Mouse (Mus musculus) large intestine, adult 2 months (tissue): ENCODE results near the gene Zc3h13. TPM values are rescaled to one million over a fixed set of nuclear protein-coding genes. Genes with fewer than 3 reads are reported as not detected.

Experiments
- DNase-seq: peaks from one replicate; pipeline ENCODE4 v3.0.0-alpha.2; 2012; ENCODE audit warnings: low read depth, low spot score
- WGBS: fragments of 180-500 bp; shearing (Covaris S2); methylation state at CpG from one replicate; pipeline ENCODE4 v1.1.7; 2018; 5-methylcytosine and 5-hydroxymethylcytosine counted together
- polyA plus RNA-seq: library from polyadenylated mRNA; depleted of rRNA; stranded (reverse); fragments of >200 nt; gene quantifications from 2 replicates; pipeline ENCODE4 v1.2.3, GENCODE M21; 2012

Zc3h13 gene
- polyA plus RNA-seq, 1 experiment, result 5.9 TPM

GRCm38 (mm10) chr14:75318736-75319135, 34.6 kb downstream of the Zc3h13 start:
- no peak for DNase-seq
- 91% methylated on average over 2 of the region's 2 CpGs for WGBS

- WGBS, result 90% methylated on average over 5 of the region's 5 CpGs
- DNase-seq, result no peak
Measured at GRCm38 (mm10) chr14:75320269-75320668, 36.1 kb downstream of the Zc3h13 start.

GRCm38 (mm10) chr14:75323354-75323753, 39.2 kb downstream of the Zc3h13 start:
- 97% methylated on average over 32 of the region's 32 CpGs for WGBS
- DNase-seq, result no peak

GRCm38 (mm10) chr14:75328062-75328461, 43.9 kb downstream of the Zc3h13 start:
- WGBS, result 81% methylated on average over 8 of the region's 8 CpGs
- DNase-seq, result no peak

- DNase-seq, result no peak
- 90% methylated on average over 6 of the region's 6 CpGs for WGBS
Measured at GRCm38 (mm10) chr14:75330621-75331020, 46.4 kb downstream of the Zc3h13 start.

GRCm38 (mm10) chr14:75334321-75334720, 50.1 kb downstream of the Zc3h13 start:
- WGBS, result 95% methylated on average over 4 of the region's 4 CpGs

GRCm38 (mm10) chr14:75337884-75338283, 53.7 kb downstream of the Zc3h13 start:
- DNase-seq, result no peak
- WGBS, result 70% methylated on average over 2 of the region's 2 CpGs

More at GRCm38 (mm10) chr14:75334321-75334720, 50.1 kb downstream of the Zc3h13 start:
- no peak for DNase-seq

GRCm38 (mm10) chr14:75346041-75346440, 61.9 kb downstream of the Zc3h13 start:
- no peak for DNase-seq
- 85% methylated on average over 5 of the region's 5 CpGs for WGBS

- DNase-seq, result no peak
- WGBS, result 56% methylated on average over 4 of the region's 4 CpGs
Measured at GRCm38 (mm10) chr14:75351626-75352025, 67.5 kb downstream of the Zc3h13 start.

GRCm38 (mm10) chr14:75363316-75363715, 79.1 kb downstream of the Zc3h13 start:
- WGBS, result 61% methylated on average over 6 of the region's 6 CpGs
- DNase-seq, result no peak

- 78% methylated on average over 9 of the region's 9 CpGs for WGBS
- DNase-seq, result no peak
Measured at GRCm38 (mm10) chr14:75365301-75366035, 81.3 kb downstream of the Zc3h13 start.

- no peak for DNase-seq
- WGBS, result 31% methylated on average over 11 of the region's 11 CpGs
Measured at GRCm38 (mm10) chr14:75366741-75367140, 82.6 kb downstream of the Zc3h13 start.

GRCm38 (mm10) chr14:75367503-75367902, 83.3 kb downstream of the Zc3h13 start:
- no peak for DNase-seq
- 35% methylated on average over 3 of the region's 3 CpGs for WGBS

- WGBS, result 55% methylated on average over 5 of the region's 5 CpGs
- DNase-seq, result no peak
Measured at GRCm38 (mm10) chr14:75369880-75370279, 85.7 kb downstream of the Zc3h13 start.

GRCm38 (mm10) chr14:75375006-75375598, 90.9 kb downstream of the Zc3h13 start:
- WGBS, result 67% methylated on average over 11 of the region's 11 CpGs
- no peak for DNase-seq

- WGBS, result 18% methylated on average over 2 of the region's 2 CpGs
- no peak for DNase-seq
Measured at GRCm38 (mm10) chr14:75376256-75376655, 92.1 kb downstream of the Zc3h13 start.

GRCm38 (mm10) chr14:75377612-75378011, 93.4 kb downstream of the Zc3h13 start:
- DNase-seq, result no peak
- 24% methylated on average over 7 of the region's 7 CpGs for WGBS
